Mouse (Mus musculus): ENCODE data around the gene Plekhh3. TPM values are rescaled to one million over a fixed set of nuclear protein-coding genes. Genes with fewer than 3 reads are reported as not detected.

Gene Plekhh3
- polyA plus RNA-seq, 1 experiment from 2014 or later: 4.6 TPM

Small RNAs within 50 kb of the gene (microRNA-seq; reads per million reads assigned to microRNA genes)
- gene Gm27626: not detected

Other genes starting within 250 kb of the Plekhh3 start
- 23.3 and 26.4 TPM in 2 replicates for gene Stat3, start 231.8 kb downstream of the Plekhh3 start, polyA plus RNA-seq (2014; fragmentation: Nextera tagmentation; extraction: Ambion mirVana)
- gene Cavin1, start 200.5 kb downstream of the Plekhh3 start, polyA plus RNA-seq (2014; fragmentation: Nextera tagmentation; extraction: Ambion mirVana): 15.6 and 21.1 TPM in 2 replicates
- gene Atp6v0a1, start 161.9 kb downstream of the Plekhh3 start, polyA plus RNA-seq (2014; fragmentation: Nextera tagmentation; extraction: Ambion mirVana): 50.2 and 74.4 TPM in 2 replicates
- gene Naglu, start 101.3 kb downstream of the Plekhh3 start, polyA plus RNA-seq (2014; fragmentation: Nextera tagmentation; extraction: Ambion mirVana): 6.6 and 8.4 TPM in 2 replicates
- gene Hsd17b1, start 92.9 kb downstream of the Plekhh3 start, polyA plus RNA-seq (2014; fragmentation: Nextera tagmentation; extraction: Ambion mirVana): not detected in 2 replicates
- gene Coasy, start 88.8 kb downstream of the Plekhh3 start, polyA plus RNA-seq (2014; fragmentation: Nextera tagmentation; extraction: Ambion mirVana): 52.9 and 54.9 TPM in 2 replicates
- gene Mlx, start 84.1 kb downstream of the Plekhh3 start, polyA plus RNA-seq (2014; fragmentation: Nextera tagmentation; extraction: Ambion mirVana): 100 and 109 TPM in 2 replicates
- gene Psmc3ip, start 75.9 kb downstream of the Plekhh3 start, polyA plus RNA-seq (2014; fragmentation: Nextera tagmentation; extraction: Ambion mirVana): 39.8 and 54.3 TPM in 2 replicates
- gene Retreg3, start 51.5 kb downstream of the Plekhh3 start, polyA plus RNA-seq (2014; fragmentation: Nextera tagmentation; extraction: Ambion mirVana): 14.0 and 14.4 TPM in 2 replicates
- gene Tubg1, start 51.4 kb downstream of the Plekhh3 start, polyA plus RNA-seq (2014; fragmentation: Nextera tagmentation; extraction: Ambion mirVana): 84.9 and 87.8 TPM in 2 replicates
- gene Tubg2, start 15.4 kb downstream of the Plekhh3 start, polyA plus RNA-seq (2014; fragmentation: Nextera tagmentation; extraction: Ambion mirVana): 27.4 and 31.9 TPM in 2 replicates
- gene Cntnap1, start 828 bp downstream of the Plekhh3 start, polyA plus RNA-seq (2014; fragmentation: Nextera tagmentation; extraction: Ambion mirVana): 0.39 and 0.48 TPM in 2 replicates
- gene Ccr10, start 4.1 kb upstream of the Plekhh3 start, polyA plus RNA-seq (2014; fragmentation: Nextera tagmentation; extraction: Ambion mirVana): 0.10 TPM in 1 of 2 replicates, not detected in the other
- 16.1 and 22.4 TPM in 2 replicates for gene Ezh1, start 55.1 kb upstream of the Plekhh3 start, polyA plus RNA-seq (2014; fragmentation: Nextera tagmentation; extraction: Ambion mirVana)
- gene Ramp2, start 74.7 kb upstream of the Plekhh3 start, polyA plus RNA-seq (2014; fragmentation: Nextera tagmentation; extraction: Ambion mirVana): 80.4 and 80.9 TPM in 2 replicates
- 110 and 118 TPM in 2 replicates for gene Vps25, start 82.4 kb upstream of the Plekhh3 start, polyA plus RNA-seq (2014; fragmentation: Nextera tagmentation; extraction: Ambion mirVana)
- 3.0 and 3.4 TPM in 2 replicates for gene Wnk4, start 89.2 kb upstream of the Plekhh3 start, polyA plus RNA-seq (2014; fragmentation: Nextera tagmentation; extraction: Ambion mirVana)
- 0.76 and 1.3 TPM in 2 replicates for gene Cntd1, start 107.7 kb upstream of the Plekhh3 start, polyA plus RNA-seq (2014; fragmentation: Nextera tagmentation; extraction: Ambion mirVana)
- 237 and 260 TPM in 2 replicates for gene Coa3, start 107.8 kb upstream of the Plekhh3 start, polyA plus RNA-seq (2014; fragmentation: Nextera tagmentation; extraction: Ambion mirVana)
- gene Becn1, start 130.9 kb upstream of the Plekhh3 start, polyA plus RNA-seq (2014; fragmentation: Nextera tagmentation; extraction: Ambion mirVana): 172 and 177 TPM in 2 replicates
- gene Psme3, start 144.9 kb upstream of the Plekhh3 start, polyA plus RNA-seq (2014; fragmentation: Nextera tagmentation; extraction: Ambion mirVana): 103 and 107 TPM in 2 replicates
- gene Aoc2, start 153.7 kb upstream of the Plekhh3 start, polyA plus RNA-seq (2014; fragmentation: Nextera tagmentation; extraction: Ambion mirVana): 0.94 and 1.1 TPM in 2 replicates
- gene Aoc3, start 159.3 kb upstream of the Plekhh3 start, polyA plus RNA-seq (2014; fragmentation: Nextera tagmentation; extraction: Ambion mirVana): 0.08 and 0.10 TPM in 2 replicates
- 0.09 TPM in 1 of 2 replicates, not detected in the other for gene G6pc, start 196.2 kb upstream of the Plekhh3 start, polyA plus RNA-seq (2014; fragmentation: Nextera tagmentation; extraction: Ambion mirVana)
- gene Aarsd1, start 246.3 kb upstream of the Plekhh3 start, polyA plus RNA-seq (2014; fragmentation: Nextera tagmentation; extraction: Ambion mirVana): 89.6 and 92.5 TPM in 2 replicates

Data from forebrain, embryonic 14.5 days (tissue).